Mouse (Mus musculus): Measurements from ENCODE around the gene Plxnb3.
A peak's percentile ranks its signal among the peaks of the same experiment; 100 is the strongest.

Gene Plxnb3

GRCm38 (mm10) chrX:73785666-73786065 is 28.8 kb downstream of the Plxnb3 start:
- DNase-seq (ENCODE audit: low read depth, low spot score), result no peak

GRCm38 (mm10) chrX:73786364-73787224 is 29.7 kb downstream of the Plxnb3 start, which contains the start of the genes Idh3g and Ssr4:
Gene Idh3g (minus strand): TSS chrX:73786897.
Gene Ssr4 (plus strand): TSS chrX:73787028.
- DNase-seq (ENCODE audit: low read depth, low spot score), result peak; percentile 96

GRCm38 (mm10) chrX:73787225-73787558 is 30.3 kb downstream of the Plxnb3 start:
- no peak for DNase-seq (ENCODE audit: low read depth, low spot score)

GRCm38 (mm10) chrX:73788501-73788900 is 31.6 kb downstream of the Plxnb3 start:
- no peak for DNase-seq (ENCODE audit: low read depth, low spot score)

GRCm38 (mm10) chrX:73793039-73793438 is 36.1 kb downstream of the Plxnb3 start:
- no peak for DNase-seq (ENCODE audit: low read depth, low spot score)

GRCm38 (mm10) chrX:73793505-73793904 is 36.6 kb downstream of the Plxnb3 start:
- DNase-seq (ENCODE audit: low read depth, low spot score), result no peak

GRCm38 (mm10) chrX:73797511-73797910 is 40.6 kb downstream of the Plxnb3 start:
- no peak for DNase-seq (ENCODE audit: low read depth, low spot score)

GRCm38 (mm10) chrX:73798502-73798901 is 41.6 kb downstream of the Plxnb3 start:
- DNase-seq (ENCODE audit: low read depth, low spot score), result peak; percentile 68

- no peak for DNase-seq (ENCODE audit: low read depth, low spot score)
Measured at GRCm38 (mm10) chrX:73805814-73806213, 48.9 kb downstream of the Plxnb3 start.

GRCm38 (mm10) chrX:73815072-73815471 is 58.2 kb downstream of the Plxnb3 start:
- DNase-seq (ENCODE audit: low read depth, low spot score), result no peak

- DNase-seq (ENCODE audit: low read depth, low spot score), result no peak
Measured at GRCm38 (mm10) chrX:73816596-73817314, 59.9 kb downstream of the Plxnb3 start.

Data from CD4-positive helper T cell, adult 2 months (primary cell).